Mouse (Mus musculus) adipocyte (in vitro differentiated cells): Measurements from ENCODE around the gene Ski.
A peak's percentile ranks its signal among the peaks of the same experiment; 100 is the strongest.

Experiments
- DNase-seq: peaks from one replicate; pipeline ENCODE4 v3.0.0-alpha.2; 2016; ENCODE audit warnings: low spot score

Gene Ski

GRCm38 (mm10) chr4:155214188-155214587 lies 8.2 kb downstream of the Ski start:
- DNase-seq = no peak

- no peak for DNase-seq
These were observed 8.7 kb downstream of the Ski start for GRCm38 (mm10) chr4:155213752-155214054.

- no peak for DNase-seq
These were observed 9.2 kb downstream of the Ski start for GRCm38 (mm10) chr4:155213052-155213751.

- no peak for DNase-seq
These were observed 12.9 kb downstream of the Ski start for GRCm38 (mm10) chr4:155209494-155209893.

- DNase-seq = no peak
These were observed 13.3 kb downstream of the Ski start for GRCm38 (mm10) chr4:155209079-155209478.

- DNase-seq = no peak
These were observed 13.8 kb downstream of the Ski start for GRCm38 (mm10) chr4:155208613-155209012.

- no peak for DNase-seq
These were observed 14.6 kb downstream of the Ski start for GRCm38 (mm10) chr4:155207841-155208240.

- DNase-seq = no peak
These were observed 15.9 kb downstream of the Ski start for GRCm38 (mm10) chr4:155206498-155206897.

- no peak for DNase-seq
These were observed 16.5 kb downstream of the Ski start for GRCm38 (mm10) chr4:155205919-155206318.

GRCm38 (mm10) chr4:155201764-155202163 lies 20.6 kb downstream of the Ski start:
- DNase-seq = no peak

GRCm38 (mm10) chr4:155200861-155201390 lies 21.5 kb downstream of the Ski start:
- DNase-seq = no peak

GRCm38 (mm10) chr4:155197726-155198125 lies 24.7 kb downstream of the Ski start:
- no peak for DNase-seq

- no peak for DNase-seq
These were observed 27.2 kb downstream of the Ski start for GRCm38 (mm10) chr4:155195204-155195603.

- no peak for DNase-seq
These were observed 32.1 kb downstream of the Ski start for GRCm38 (mm10) chr4:155190275-155190674.

- no peak for DNase-seq
These were observed 32.7 kb downstream of the Ski start for GRCm38 (mm10) chr4:155189711-155190139.

- no peak for DNase-seq
These were observed 33.6 kb downstream of the Ski start for GRCm38 (mm10) chr4:155188803-155189202.

- DNase-seq = no peak
These were observed 34.1 kb downstream of the Ski start for GRCm38 (mm10) chr4:155188341-155188740.

GRCm38 (mm10) chr4:155187192-155187674 lies 35.2 kb downstream of the Ski start:
- no peak for DNase-seq

- no peak for DNase-seq
These were observed 36.5 kb downstream of the Ski start for GRCm38 (mm10) chr4:155185845-155186244.

- DNase-seq = no peak
These were observed 37.9 kb downstream of the Ski start for GRCm38 (mm10) chr4:155184248-155185070.

- DNase-seq = no peak
These were observed 39.2 kb downstream of the Ski start for GRCm38 (mm10) chr4:155183201-155183600.

GRCm38 (mm10) chr4:155178981-155179512 lies 43.3 kb downstream of the Ski start:
- no peak for DNase-seq

GRCm38 (mm10) chr4:155178274-155178673 lies 44.1 kb downstream of the Ski start:
- peak; percentile 51 for DNase-seq
